Mouse (Mus musculus) liver, embryonic 14.5 days (tissue): ENCODE data around the gene Eif1b.

Source experiments
- CTCF ChIP-seq: IDR thresholded peaks from 2 replicates; pipeline ENCODE4 v1.5.1; 2016; ENCODE audit warnings: antibody characterized with exemption, low read depth, control low read depth
- EP300 ChIP-seq: IDR thresholded peaks from 2 replicates; pipeline ENCODE4 v1.6.1; 2016; ENCODE audit warnings: antibody characterized with exemption, low read depth

DNA sequence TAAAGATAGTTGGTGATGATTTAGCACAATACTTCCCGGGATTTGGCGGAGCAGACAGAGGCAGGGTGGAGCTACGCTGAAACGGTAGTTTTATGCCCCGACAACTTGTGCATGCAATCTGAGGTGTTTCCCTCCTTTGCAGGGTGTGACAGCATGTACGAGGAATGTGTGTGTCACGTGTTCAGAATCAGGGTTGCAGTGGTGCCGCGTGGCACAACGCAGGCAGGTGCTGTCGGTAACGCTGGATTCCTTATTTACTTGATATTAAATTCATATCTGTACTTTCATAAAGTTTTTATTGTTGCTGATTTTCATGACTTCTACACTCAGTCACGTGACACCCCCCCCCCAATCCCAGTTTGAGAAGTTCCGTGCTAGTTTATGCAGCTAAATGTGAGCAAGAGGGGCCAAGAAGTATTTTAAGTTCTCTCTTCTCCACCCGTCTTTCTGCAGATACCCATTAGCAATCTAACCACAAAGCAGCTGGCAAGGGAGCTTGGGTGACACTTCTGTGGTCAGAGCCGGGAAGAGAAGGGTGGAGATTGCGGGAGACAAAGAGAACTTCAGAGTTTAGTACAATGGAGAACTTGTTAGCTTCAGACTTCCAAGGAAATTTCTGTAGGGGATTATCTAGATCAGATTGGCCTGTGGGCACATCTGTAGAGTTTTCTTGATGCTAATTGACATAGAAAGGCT is 36.9 kb downstream of the Eif1b start:
- TF ChIP-seq CTCF (no peak), EP300 (no peak)
